In genomic region chr9:57467271-57467771, GRCm38 (mm10) we compare ENCODE assay signal across 8 mouse cellular contexts. TPM values are rescaled to one million over a fixed set of nuclear protein-coding genes. Genes with fewer than 3 reads are reported as not detected.
DNase-seq lines count a peak whose midpoint lies in the region; ATAC-seq and TF ChIP-seq lines count a peak whose summit lies in the region.

No protein-coding gene starts in this region.

- no peaks in the 10 kb centered on the region for H3K9me3 ChIP-seq in kidney, embryonic 16.5 days (ENCODE audit: low read length)
- no peaks in the 10 kb centered on the region for H3K9me3 ChIP-seq in limb, embryonic 14.5 days (ENCODE audit: control insufficient read depth, low read length)

- 0 out of 2 replicates have a peak overlapping the region, but pooled peaks have one; percentile 8 for H3K27ac ChIP-seq in kidney, embryonic 16.5 days (ENCODE audit: low read length)
- no peak overlapping the region for H3K27ac ChIP-seq in limb, embryonic 14.5 days (replicated peaks; ENCODE audit: low read depth, low read length)

- no peaks in the 10 kb centered on the region for H3K27me3 ChIP-seq in kidney, embryonic 16.5 days (ENCODE audit: insufficient read depth, low read length)
- no peaks in the 10 kb centered on the region for H3K27me3 ChIP-seq in limb, embryonic 14.5 days (ENCODE audit: control insufficient read depth, insufficient read depth, low read length)

- DNase-seq in urinary bladder, adult 2 months (ENCODE audit: low spot score) = peak; percentile 34
- DNase-seq in urinary bladder, postnatal 4 days (ENCODE audit: low spot score in 2 of 2) = no peak
- DNase-seq in cerebellum, adult 9-10 months = peak; percentile 77
- peak; percentile 9 for DNase-seq in limb, embryonic 14.5 days (ENCODE audit: low spot score)
- peak; percentile 30 for DNase-seq in retina, embryonic 14.5 days (ENCODE audit: low spot score)

- ATAC-seq in granulocyte monocyte progenitor cell, adult 5-6 weeks (replicated peaks; ENCODE audit: poor library complexity, severe bottlenecking) = 0 out of 2 replicates have a peak, but pooled peaks have one; percentile 2
- ATAC-seq in kidney, embryonic 16.5 days (ENCODE audit: low FRiP score, low TSS enrichment) = peak; percentile 59; the same call in 1 of the 2 replicates
- ATAC-seq in limb, embryonic 14.5 days (ENCODE audit: low FRiP score, low read depth) = peak; percentile 39
- ATAC-seq in megakaryocyte-erythroid progenitor cell, adult 5-6 weeks (replicated peaks; ENCODE audit: low FRiP score, low TSS enrichment, poor library complexity, severe bottlenecking) = no peak

- no peak for TF ChIP-seq POLR2A in limb, embryonic 14.5 days (IDR thresholded peaks at IDR 0.05; ENCODE audit: borderline replicate concordance, extremely low read depth, insufficient read depth, insufficient read length)

- H3K4me3 ChIP-seq in kidney, embryonic 16.5 days (ENCODE audit: low read length) = peak overlapping the region; percentile 81
- peak overlapping the region; percentile 68 for H3K4me3 ChIP-seq in limb, embryonic 14.5 days (replicated peaks; ENCODE audit: low read length)

- WGBS in kidney, embryonic 16.5 days = 2% methylated on average over 18 of the region's 18 CpGs
- 2% methylated on average over 18 of the region's 18 CpGs for WGBS in limb, embryonic 14.5 days

- H3K4me2 ChIP-seq in kidney, embryonic 16.5 days (replicated peaks; ENCODE audit: low read depth, low read length) = peak overlapping the region; percentile 90
- H3K4me2 ChIP-seq in limb, embryonic 14.5 days (replicated peaks; ENCODE audit: low read depth, low read length, severe bottlenecking) = peak overlapping the region; percentile 93

- peak overlapping the region; percentile 82 for H3K9ac ChIP-seq in kidney, embryonic 16.5 days (replicated peaks; ENCODE audit: low read length)
- H3K9ac ChIP-seq in limb, embryonic 14.5 days (ENCODE audit: low read depth, low read length, severe bottlenecking) = peak overlapping the region; percentile 74

- H3K4me1 ChIP-seq in kidney, embryonic 16.5 days (ENCODE audit: insufficient read depth, low read length) = peaks cover 9% of the 10 kb centered on the region
- H3K4me1 ChIP-seq in limb, embryonic 14.5 days (ENCODE audit: control insufficient read depth, insufficient read depth, low read length) = peaks cover 9% of the 10 kb centered on the region; the same call in 1 of the 2 replicates

- H3K36me3 ChIP-seq in kidney, embryonic 16.5 days (ENCODE audit: insufficient read depth, low read length) = no peaks in the 10 kb centered on the region
- H3K36me3 ChIP-seq in limb, embryonic 14.5 days (ENCODE audit: control insufficient read depth, insufficient read depth, low read length) = no peaks in the 10 kb centered on the region

RNA-seq across cellular contexts. Expression of gene Scamp5, which starts 0.5 kb away (rescaled TPM):
- 123 and 150 TPM in 2 replicates for polyA plus RNA-seq in urinary bladder, adult 2 months (2012; rRNA removed)
- 5.4 and 8.2 TPM in 2 replicates for total RNA-seq in granulocyte monocyte progenitor cell, adult 5-6 weeks (2014; fragmentation: Nextera tagmentation)
- 1.6 and 2.2 TPM in 2 replicates for total RNA-seq in granulocyte monocyte progenitor cell, adult 5-6 weeks (2017)
- 17.7 and 20.2 TPM in 2 replicates for polyA plus RNA-seq in kidney, embryonic 16.5 days (2015; fragmentation: Nextera tagmentation; extraction: Ambion mirVana)
- polyA plus RNA-seq in limb, embryonic 14.5 days (2012; rRNA removed) = 33.8 and 45.3 TPM in 2 replicates
- polyA plus RNA-seq in limb, embryonic 14.5 days (2014; fragmentation: Nextera tagmentation; extraction: Ambion mirVana) = 10.0 and 12.5 TPM in 2 replicates
- total RNA-seq in megakaryocyte-erythroid progenitor cell, adult 5-6 weeks (2014; fragmentation: Nextera tagmentation) = not detected in 2 replicates
- total RNA-seq in megakaryocyte-erythroid progenitor cell, adult 5-6 weeks (2017) = not detected in 2 replicates

RNA-seq across cellular contexts. Expression of gene Ppcdc, which starts 27.4 kb away (rescaled TPM):
- polyA plus RNA-seq in urinary bladder, adult 2 months (2012; rRNA removed) = 47.1 and 75.2 TPM in 2 replicates
- total RNA-seq in granulocyte monocyte progenitor cell, adult 5-6 weeks (2014; fragmentation: Nextera tagmentation) = 19.4 and 25.2 TPM in 2 replicates
- total RNA-seq in granulocyte monocyte progenitor cell, adult 5-6 weeks (2017) = 10.0 and 13.4 TPM in 2 replicates
- 29.7 and 30.5 TPM in 2 replicates for polyA plus RNA-seq in kidney, embryonic 16.5 days (2015; fragmentation: Nextera tagmentation; extraction: Ambion mirVana)
- polyA plus RNA-seq in limb, embryonic 14.5 days (2012; rRNA removed) = 32.1 and 32.8 TPM in 2 replicates
- polyA plus RNA-seq in limb, embryonic 14.5 days (2014; fragmentation: Nextera tagmentation; extraction: Ambion mirVana) = 22.1 and 27.5 TPM in 2 replicates
- total RNA-seq in megakaryocyte-erythroid progenitor cell, adult 5-6 weeks (2014; fragmentation: Nextera tagmentation) = 22.1 and 34.8 TPM in 2 replicates
- 10.5 and 13.9 TPM in 2 replicates for total RNA-seq in megakaryocyte-erythroid progenitor cell, adult 5-6 weeks (2017)

RNA-seq across cellular contexts. Expression of gene Rpp25, which starts 36.5 kb away (rescaled TPM):
- polyA plus RNA-seq in urinary bladder, adult 2 months (2012; rRNA removed) = 1.7 and 2.8 TPM in 2 replicates
- 0.32 TPM in 1 of 2 replicates, not detected in the other for total RNA-seq in granulocyte monocyte progenitor cell, adult 5-6 weeks (2014; fragmentation: Nextera tagmentation)
- 0.46 TPM in 1 of 2 replicates, not detected in the other for total RNA-seq in granulocyte monocyte progenitor cell, adult 5-6 weeks (2017)
- 5.5 and 6.4 TPM in 2 replicates for polyA plus RNA-seq in kidney, embryonic 16.5 days (2015; fragmentation: Nextera tagmentation; extraction: Ambion mirVana)
- 0.60 and 0.74 TPM in 2 replicates for polyA plus RNA-seq in limb, embryonic 14.5 days (2012; rRNA removed)
- polyA plus RNA-seq in limb, embryonic 14.5 days (2014; fragmentation: Nextera tagmentation; extraction: Ambion mirVana) = 0.94 and 1.5 TPM in 2 replicates
- total RNA-seq in megakaryocyte-erythroid progenitor cell, adult 5-6 weeks (2014; fragmentation: Nextera tagmentation) = not detected in 2 replicates
- total RNA-seq in megakaryocyte-erythroid progenitor cell, adult 5-6 weeks (2017) = not detected in 2 replicates

RNA-seq across cellular contexts. Expression of gene Cox5a, which starts 53.8 kb away (rescaled TPM):
- 223 and 254 TPM in 2 replicates for polyA plus RNA-seq in urinary bladder, adult 2 months (2012; rRNA removed)
- total RNA-seq in granulocyte monocyte progenitor cell, adult 5-6 weeks (2014; fragmentation: Nextera tagmentation) = 540 and 741 TPM in 2 replicates
- 121 and 142 TPM in 2 replicates for total RNA-seq in granulocyte monocyte progenitor cell, adult 5-6 weeks (2017)
- 670 and 691 TPM in 2 replicates for polyA plus RNA-seq in kidney, embryonic 16.5 days (2015; fragmentation: Nextera tagmentation; extraction: Ambion mirVana)
- 168 and 174 TPM in 2 replicates for polyA plus RNA-seq in limb, embryonic 14.5 days (2012; rRNA removed)
- polyA plus RNA-seq in limb, embryonic 14.5 days (2014; fragmentation: Nextera tagmentation; extraction: Ambion mirVana) = 436 and 466 TPM in 2 replicates
- 479 and 484 TPM in 2 replicates for total RNA-seq in megakaryocyte-erythroid progenitor cell, adult 5-6 weeks (2014; fragmentation: Nextera tagmentation)
- 60.4 and 80.0 TPM in 2 replicates for total RNA-seq in megakaryocyte-erythroid progenitor cell, adult 5-6 weeks (2017)

Comparison
In these comparisons a context has a peak if more than half of its experiments do, and no peak if none do; other contexts are left out.
1. DNase-seq: peak in urinary bladder, adult 2 months (single experiment), cerebellum, adult 9-10 months (single experiment), limb, embryonic 14.5 days (single experiment) and retina, embryonic 14.5 days (single experiment); none in urinary bladder, postnatal 4 days (0 of 2).